Mouse (Mus musculus) cortical plate, adult 2 months (tissue): ENCODE data around the gene H2al1j. TPM values are rescaled to one million over a fixed set of nuclear protein-coding genes. Genes with fewer than 3 reads are reported as not detected.
"Not testable (repeated sequence)": the region's sequence is repeated elsewhere in the genome, so short reads cannot be mapped to it uniquely, and the experiment has no call there.

ENCODE experiments used
- H3K27ac ChIP-seq: fragments of 200-500 bp; 2 replicates; pipeline ENCODE4 v1.5.1; 2012; ENCODE audit warnings: low read length, control low read depth, inconsistent platforms; ENCODE audit not compliant: insufficient read depth
- H3K4me1 ChIP-seq: fragments of 200-500 bp; 2 replicates; pipeline ENCODE4 v1.6.1; 2011; ENCODE audit warnings: low read length; ENCODE audit not compliant: control insufficient read depth, insufficient read depth
- H3K4me3 ChIP-seq: fragments of 200-500 bp; 2 replicates; pipeline ENCODE4 v1.5.1; 2011; ENCODE audit warnings: mild to moderate bottlenecking, low read length, control low read depth; ENCODE audit not compliant: insufficient read depth
- CTCF ChIP-seq: fragments of 200-500 bp; IDR thresholded peaks from 2 replicates; pipeline ENCODE4 v1.5.1; 2011; ENCODE audit warnings: mild to moderate bottlenecking, control low read depth, low read length; ENCODE audit not compliant: insufficient read depth; ENCODE audit errors: extremely low read depth
- POLR2A ChIP-seq: fragments of 200-500 bp; IDR thresholded peaks from 2 replicates; pipeline ENCODE4 v1.6.1; 2011; ENCODE audit warnings: mild to moderate bottlenecking, low read length, control low read depth; ENCODE audit not compliant: insufficient read depth; ENCODE audit errors: extremely low read depth
- polyA plus RNA-seq: library from polyadenylated mRNA; depleted of rRNA; stranded (reverse); fragments of >200 nt; gene quantifications from 2 replicates; pipeline ENCODE4 v1.2.3, GENCODE M21; 2012; rRNA removed

The H2al1j gene
- not detected in 2 replicates for polyA plus RNA-seq

DNA sequence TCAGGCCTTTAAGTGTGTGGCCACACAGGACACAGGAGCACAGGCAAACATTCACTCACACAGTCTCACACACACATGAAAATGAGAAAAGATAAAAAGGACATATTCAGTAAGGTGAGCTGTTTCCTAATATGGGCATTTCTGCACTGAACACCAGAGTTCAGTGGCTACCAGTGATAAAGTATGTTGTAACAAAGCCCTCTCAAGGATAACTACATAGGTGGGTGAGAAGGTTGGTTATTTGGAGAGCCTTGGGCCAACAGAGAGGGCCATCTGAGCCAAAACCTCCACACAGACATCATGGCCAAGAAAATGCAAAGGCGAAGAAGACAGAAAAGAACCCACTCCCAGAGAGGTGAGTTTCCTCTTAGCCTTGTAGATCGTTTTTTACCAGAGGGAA lies at the start of gene H2al1j:
Gene H2al1j (plus strand): TSS at position 301 of the 400 bp plus-strand sequence.
- H3K4me1 ChIP-seq, H3K27ac ChIP-seq, H3K4me3 ChIP-seq: not testable (repeated sequence)

DNA sequence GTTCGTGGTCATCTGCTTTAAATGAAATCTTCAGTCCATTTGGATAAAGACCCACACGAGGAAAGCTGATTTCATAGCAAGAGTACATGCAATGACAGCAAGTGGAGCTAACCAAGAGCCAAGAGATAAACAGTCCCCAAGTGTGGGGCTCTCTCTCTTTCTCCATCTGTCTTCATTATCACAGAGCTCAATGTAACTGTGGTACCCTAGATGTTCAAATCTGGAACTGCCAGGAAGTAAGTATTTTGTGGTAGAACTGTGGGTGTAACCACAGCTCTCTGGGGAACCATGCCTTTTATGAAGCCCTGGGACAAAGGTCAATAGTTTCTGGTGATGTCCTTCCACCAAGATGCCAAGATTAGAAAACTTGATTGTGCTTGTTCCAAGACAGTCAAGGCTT lies 46.9 kb upstream of the H2al1j start:
- Histone ChIP-seq H3K27ac (no peak overlapping the region), H3K4me3 (no peak overlapping the region), H3K4me1 (peaks cover 1% of the 10 kb centered on the region; the same call in 1 of the 2 replicates)
- TF ChIP-seq POLR2A (no peak), CTCF (no peak)

DNA sequence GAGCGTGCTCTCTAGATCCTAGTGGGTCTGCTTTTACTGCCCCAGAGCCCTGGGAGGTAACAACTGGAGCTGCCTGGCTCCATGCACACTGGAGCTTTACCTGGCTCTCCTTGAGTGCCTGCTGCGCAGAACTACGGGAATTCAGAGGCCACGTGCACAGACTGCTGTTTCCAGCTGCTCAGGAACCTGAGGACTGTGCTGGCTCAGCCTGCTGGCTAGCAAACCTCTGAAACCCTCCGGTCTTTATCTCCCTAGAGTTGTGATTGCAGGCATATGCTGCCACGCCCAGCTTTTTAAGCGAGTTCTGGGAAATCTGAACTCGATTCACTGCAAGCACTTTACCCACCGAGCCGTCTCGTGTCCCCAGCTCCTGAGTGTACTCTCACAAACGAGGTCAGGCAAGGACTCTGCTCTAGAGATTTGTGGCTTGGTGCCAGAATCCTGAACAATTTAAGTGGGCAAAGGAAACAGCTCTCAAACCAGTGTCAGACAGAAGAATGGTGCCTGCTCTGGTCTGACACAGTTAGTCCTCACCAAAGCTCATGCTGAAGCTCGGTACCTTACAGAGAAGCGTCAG lies 39.2 kb upstream of the H2al1j start:
- H3K4me3 ChIP-seq, result no peak overlapping the region
- TF ChIP-seq POLR2A (no peak), CTCF (no peak)

DNA sequence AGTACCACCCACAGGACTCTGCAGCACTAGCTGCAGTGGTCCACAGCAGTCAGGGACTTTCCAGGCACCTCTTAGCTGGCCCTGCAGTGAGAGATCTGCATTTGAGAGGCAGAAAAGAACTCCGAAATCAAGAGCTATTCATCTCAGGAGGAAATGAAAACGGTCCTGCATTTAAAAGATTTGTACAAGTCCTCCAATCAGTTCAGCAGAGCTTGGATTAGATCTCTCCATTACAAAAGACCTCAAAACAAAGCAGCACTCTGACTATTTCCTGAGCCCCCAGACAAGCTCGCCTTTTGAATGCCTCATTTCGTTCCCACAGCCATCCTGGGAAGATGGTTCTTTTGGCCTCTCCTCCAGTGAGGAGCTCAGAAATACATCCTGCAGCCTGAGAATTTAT lies 38.4 kb upstream of the H2al1j start:
- Histone ChIP-seq H3K4me1 (no peaks in the 10 kb centered on the region), H3K27ac (no peak overlapping the region), H3K4me3 (no peak overlapping the region)
- no peak for TF ChIP-seq CTCF

More for the DNA sequence above, 39.2 kb upstream of the H2al1j start:
- Histone ChIP-seq H3K4me1 (no peaks in the 10 kb centered on the region), H3K27ac (no peak overlapping the region)

DNA sequence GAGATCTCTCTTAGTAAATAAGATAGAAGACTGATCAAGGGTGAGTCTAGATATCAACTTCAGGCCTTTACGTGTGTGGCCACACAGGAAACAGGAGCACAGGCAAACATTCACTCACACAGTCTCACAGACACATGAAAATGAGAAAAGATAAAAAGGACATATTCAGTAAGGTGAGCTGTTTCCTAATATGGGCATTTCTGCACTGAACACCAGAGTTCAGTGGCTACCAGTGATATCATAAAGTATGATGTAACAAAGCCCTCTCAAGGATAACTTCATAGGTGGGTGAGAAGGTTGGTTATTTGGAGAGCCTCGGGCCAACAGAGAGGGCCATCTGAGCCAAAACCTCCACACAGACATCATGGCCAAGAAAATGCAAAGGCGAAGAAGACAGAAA lies 28.7 kb upstream of the H2al1j start, which contains the start of gene H2al1a:
Gene H2al1a (plus strand): TSS at position 301 of the 400 bp plus-strand sequence.
- not testable (repeated sequence) for H3K27ac ChIP-seq, H3K4me3 ChIP-seq, H3K4me1 ChIP-seq

DNA sequence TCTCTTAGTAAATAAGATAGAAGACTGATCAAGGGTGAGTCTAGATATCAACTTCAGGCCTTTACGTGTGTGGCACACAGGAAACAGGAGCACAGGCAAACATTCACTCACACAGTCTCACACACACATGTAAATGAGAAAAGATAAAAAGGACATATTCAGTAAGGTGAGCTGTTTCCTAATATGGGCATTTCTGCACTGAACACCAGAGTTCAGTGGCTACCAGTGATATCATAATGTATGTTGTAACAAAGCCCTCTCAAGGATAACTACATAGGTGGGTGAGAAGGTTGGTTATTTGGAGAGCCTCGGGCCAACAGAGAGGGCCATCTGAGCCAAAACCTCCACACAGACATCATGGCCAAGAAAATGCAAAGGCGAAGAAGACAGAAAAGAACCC lies 25.5 kb upstream of the H2al1j start, which contains the start of gene H2al1b:
Gene H2al1b (plus strand): TSS at position 301 of the 400 bp plus-strand sequence.
- H3K4me3 ChIP-seq, H3K27ac ChIP-seq: not testable (repeated sequence)

DNA sequence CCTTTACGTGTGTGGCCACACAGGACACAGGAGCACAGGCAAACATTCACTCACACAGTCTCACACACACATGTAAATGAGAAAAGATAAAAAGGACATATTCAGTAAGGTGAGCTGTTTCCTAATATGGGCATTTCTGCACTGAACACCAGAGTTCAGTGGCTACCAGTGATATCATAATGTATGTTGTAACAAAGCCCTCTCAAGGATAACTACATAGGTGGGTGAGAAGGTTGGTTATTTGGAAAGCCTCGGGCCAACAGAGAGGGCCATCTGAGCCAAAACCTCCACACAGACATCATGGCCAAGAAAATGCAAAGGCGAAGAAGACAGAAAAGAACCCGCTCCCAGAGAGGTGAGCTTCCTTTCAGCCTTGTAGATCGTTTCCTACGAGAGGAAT lies 22.3 kb upstream of the H2al1j start, which contains the start of gene H2al1c:
Gene H2al1c (plus strand): TSS at position 301 of the 400 bp plus-strand sequence.
- H3K4me3 ChIP-seq, H3K27ac ChIP-seq, H3K4me1 ChIP-seq: not testable (repeated sequence)

More for the DNA sequence above, 25.5 kb upstream of the H2al1j start, which contains the start of gene H2al1b:
- not testable (repeated sequence) for H3K4me1 ChIP-seq

DNA sequence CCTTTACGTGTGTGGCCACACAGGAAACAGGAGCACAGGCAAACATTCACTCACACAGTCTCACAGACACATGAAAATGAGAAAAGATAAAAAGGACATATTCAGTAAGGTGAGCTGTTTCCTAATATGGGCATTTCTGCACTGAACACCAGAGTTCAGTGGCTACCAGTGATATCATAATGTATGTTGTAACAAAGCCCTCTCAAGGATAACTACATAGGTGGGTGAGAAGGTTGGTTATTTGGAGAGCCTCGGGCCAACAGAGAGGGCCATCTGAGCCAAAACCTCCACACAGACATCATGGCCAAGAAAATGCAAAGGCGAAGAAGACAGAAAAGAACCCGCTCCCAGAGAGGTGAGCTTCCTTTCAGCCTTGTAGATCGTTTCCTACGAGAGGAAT lies 19.1 kb upstream of the H2al1j start, which contains the start of gene H2al1d:
Gene H2al1d (plus strand): TSS at position 301 of the 400 bp plus-strand sequence.
- H3K4me3 ChIP-seq, H3K27ac ChIP-seq, H3K4me1 ChIP-seq: not testable (repeated sequence)

DNA sequence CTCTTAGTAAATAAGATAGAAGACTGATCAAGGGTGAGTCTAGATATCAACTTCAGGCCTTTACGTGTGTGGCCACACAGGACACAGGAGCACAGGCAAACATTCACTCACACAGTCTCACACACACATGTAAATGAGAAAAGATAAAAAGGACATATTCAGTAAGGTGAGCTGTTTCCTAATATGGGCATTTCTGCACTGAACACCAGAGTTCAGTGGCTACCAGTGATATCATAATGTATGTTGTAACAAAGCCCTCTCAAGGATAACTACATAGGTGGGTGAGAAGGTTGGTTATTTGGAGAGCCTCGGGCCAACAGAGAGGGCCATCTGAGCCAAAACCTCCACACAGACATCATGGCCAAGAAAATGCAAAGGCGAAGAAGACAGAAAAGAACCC lies 16.0 kb upstream of the H2al1j start, which contains the start of gene H2al1e:
Gene H2al1e (plus strand): TSS at position 301 of the 400 bp plus-strand sequence.
- not testable (repeated sequence) for H3K27ac ChIP-seq, H3K4me1 ChIP-seq, H3K4me3 ChIP-seq

DNA sequence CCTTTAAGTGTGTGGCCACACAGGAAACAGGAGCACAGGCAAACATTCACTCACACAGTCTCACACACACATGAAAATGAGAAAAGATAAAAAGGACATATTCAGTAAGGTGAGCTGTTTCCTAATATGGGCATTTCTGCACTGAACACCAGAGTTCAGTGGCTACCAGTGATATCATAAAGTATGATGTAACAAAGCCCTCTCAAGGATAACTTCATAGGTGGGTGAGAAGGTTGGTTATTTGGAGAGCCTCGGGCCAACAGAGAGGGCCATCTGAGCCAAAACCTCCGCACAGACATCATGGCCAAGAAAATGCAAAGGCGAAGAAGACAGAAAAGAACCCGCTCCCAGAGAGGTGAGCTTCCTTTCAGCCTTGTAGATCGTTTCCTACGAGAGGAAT lies 12.8 kb upstream of the H2al1j start, which contains the start of gene H2al1f:
Gene H2al1f (plus strand): TSS at position 301 of the 400 bp plus-strand sequence.
- H3K4me3 ChIP-seq, H3K4me1 ChIP-seq, H3K27ac ChIP-seq: not testable (repeated sequence)

DNA sequence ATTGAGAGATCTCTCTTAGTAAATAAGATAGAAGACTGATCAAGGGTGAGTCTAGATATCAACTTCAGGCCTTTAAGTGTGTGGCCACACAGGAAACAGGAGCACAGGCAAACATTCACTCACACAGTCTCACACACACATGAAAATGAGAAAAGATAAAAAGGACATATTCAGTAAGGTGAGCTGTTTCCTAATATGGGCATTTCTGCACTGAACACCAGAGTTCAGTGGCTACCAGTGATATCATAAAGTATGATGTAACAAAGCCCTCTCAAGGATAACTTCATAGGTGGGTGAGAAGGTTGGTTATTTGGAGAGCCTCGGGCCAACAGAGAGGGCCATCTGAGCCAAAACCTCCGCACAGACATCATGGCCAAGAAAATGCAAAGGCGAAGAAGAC lies 9.7 kb upstream of the H2al1j start, which contains the start of gene H2al1g:
Gene H2al1g (plus strand): TSS at position 301 of the 400 bp plus-strand sequence.
- not testable (repeated sequence) for H3K4me3 ChIP-seq, H3K4me1 ChIP-seq, H3K27ac ChIP-seq

DNA sequence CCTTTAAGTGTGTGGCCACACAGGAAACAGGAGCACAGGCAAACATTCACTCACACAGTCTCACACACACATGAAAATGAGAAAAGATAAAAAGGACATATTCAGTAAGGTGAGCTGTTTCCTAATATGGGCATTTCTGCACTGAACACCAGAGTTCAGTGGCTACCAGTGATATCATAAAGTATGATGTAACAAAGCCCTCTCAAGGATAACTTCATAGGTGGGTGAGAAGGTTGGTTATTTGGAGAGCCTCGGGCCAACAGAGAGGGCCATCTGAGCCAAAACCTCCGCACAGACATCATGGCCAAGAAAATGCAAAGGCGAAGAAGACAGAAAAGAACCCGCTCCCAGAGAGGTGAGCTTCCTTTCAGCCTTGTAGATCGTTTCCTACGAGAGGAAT lies 6.4 kb upstream of the H2al1j start, which contains the start of gene H2al1h:
Gene H2al1h (plus strand): TSS at position 301 of the 400 bp plus-strand sequence.
- H3K4me3 ChIP-seq, H3K27ac ChIP-seq, H3K4me1 ChIP-seq: not testable (repeated sequence)

DNA sequence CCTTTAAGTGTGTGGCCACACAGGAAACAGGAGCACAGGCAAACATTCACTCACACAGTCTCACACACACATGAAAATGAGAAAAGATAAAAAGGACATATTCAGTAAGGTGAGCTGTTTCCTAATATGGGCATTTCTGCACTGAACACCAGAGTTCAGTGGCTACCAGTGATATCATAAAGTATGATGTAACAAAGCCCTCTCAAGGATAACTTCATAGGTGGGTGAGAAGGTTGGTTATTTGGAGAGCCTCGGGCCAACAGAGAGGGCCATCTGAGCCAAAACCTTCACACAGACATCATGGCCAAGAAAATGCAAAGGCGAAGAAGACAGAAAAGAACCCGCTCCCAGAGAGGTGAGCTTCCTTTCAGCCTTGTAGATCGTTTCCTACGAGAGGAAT lies 3.3 kb upstream of the H2al1j start, which contains the start of gene H2al1i:
Gene H2al1i (plus strand): TSS at position 301 of the 400 bp plus-strand sequence.
- H3K4me3 ChIP-seq, H3K4me1 ChIP-seq, H3K27ac ChIP-seq: not testable (repeated sequence)
